Mouse (Mus musculus) ES-CJ7 (cell line): ENCODE results near the gene Zfp706.
A peak's percentile ranks its signal among the peaks of the same experiment; 100 is the strongest.

ENCODE experiments used
- DNase-seq: peaks from one replicate; pipeline ENCODE4 v3.0.0; 2011; ENCODE audit warnings: low read depth, low spot score

Zfp706 gene

DNA sequence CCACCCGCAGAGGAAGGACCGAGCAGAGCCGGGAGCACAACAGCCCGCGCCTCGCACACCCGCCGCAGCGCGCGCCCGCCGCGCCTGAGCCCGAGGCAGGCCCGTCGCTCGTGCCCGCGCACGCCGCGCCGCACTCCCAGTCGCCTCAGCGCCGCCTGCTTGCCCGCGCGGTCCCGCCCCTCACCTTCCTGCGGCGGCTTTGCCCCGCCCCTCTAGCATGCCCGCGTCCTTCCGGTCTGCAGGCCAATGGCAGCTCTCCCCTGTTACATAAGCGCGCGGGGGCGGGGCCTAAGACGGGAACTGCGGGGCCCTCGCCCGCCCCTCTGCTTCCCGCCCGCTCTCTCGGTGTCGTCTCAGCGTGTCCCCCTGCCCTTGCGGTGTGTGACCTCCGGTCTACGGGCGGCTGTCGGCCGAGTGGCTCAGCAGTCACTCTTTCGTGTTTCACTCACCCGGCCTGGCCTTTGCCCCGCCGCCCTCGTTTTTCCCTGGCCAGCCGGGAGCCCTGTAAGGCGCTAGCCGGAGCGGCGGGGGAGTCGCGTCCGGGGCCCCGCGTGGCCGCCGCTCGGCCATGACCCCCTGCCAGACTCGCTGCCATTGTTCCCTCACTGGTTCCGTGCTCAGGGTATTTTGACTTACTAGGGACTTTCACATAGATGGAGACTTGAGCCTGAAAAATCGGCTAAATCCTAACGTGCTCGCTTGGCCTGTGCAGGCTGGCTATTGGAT is at the start of gene Zfp706:
Gene Zfp706, minus strand, starts transcription at position 541 of the 726 bp plus-strand sequence.
- peak; percentile 97 for DNase-seq

DNA sequence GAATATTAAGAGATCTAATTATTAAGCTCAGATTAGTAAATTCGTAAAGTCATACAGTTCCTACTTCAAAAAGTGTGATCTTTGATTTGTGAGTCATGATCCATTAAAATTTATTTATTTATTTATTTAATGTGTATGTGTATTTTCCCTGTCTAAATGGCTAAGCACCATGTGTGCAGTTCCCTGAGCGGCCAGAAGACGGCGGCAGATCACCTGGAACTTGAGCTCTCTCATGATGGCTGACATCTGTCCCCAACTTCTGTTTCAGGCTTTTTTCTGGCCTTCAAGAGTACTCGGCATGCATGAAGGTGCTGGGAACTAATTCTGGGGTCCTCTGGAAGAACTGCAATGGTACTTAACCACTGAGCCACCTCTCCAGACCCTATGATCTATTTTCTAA is 47.0 kb upstream of the Zfp706 start:
- DNase-seq = peak; percentile 52

DNA sequence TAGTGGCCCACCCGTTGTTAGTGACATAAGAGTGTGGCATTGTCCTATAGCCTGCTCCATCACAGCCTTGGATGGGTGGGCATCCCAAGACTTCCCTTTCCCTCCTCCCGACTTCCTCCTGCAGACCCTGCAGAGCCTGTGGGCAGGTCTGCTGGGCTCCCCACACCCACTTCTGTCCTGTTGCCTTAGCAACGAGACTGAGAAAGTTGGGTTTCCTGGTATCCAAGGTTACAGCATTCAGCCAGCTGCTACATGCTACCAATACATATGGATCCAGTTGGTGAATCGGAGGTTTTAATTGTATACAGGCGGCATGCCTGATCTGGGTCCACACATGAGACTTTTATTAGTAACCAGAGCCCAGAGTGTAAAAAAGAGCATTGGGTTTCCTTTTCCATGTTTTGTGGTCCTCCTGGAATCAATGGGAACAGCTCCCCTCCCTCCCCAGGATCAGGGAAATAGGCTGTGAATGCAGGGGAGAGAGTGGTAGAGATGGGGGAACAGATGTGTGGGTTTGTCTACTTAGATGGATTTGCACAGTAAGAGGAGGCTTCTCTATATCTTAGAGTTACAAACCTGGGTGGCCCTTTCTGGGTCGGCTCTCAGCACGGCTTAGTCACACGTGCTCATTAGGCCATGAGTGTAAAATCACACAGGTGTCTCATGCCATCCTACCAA is 45.7 kb upstream of the Zfp706 start:
- no peak for DNase-seq

DNA sequence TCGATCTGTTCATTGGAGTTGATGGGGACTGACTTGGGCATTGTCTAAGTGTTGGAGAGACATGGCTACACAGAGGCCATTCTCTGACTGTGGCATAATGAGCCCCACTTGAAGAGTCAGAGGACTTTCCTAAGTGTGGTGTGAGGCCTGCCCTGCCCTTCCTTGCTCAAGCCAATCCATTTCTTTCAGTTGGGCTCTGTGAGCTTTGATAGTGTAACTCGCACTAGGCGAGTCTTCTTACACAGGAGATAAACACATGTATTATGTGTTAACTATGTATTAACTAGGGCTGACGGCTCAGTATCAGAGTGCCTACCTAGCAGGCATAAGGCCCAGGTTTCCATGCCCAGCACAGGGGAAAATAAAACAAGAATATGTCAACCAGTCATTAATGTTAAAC is 39.8 kb upstream of the Zfp706 start:
- no peak for DNase-seq

DNA sequence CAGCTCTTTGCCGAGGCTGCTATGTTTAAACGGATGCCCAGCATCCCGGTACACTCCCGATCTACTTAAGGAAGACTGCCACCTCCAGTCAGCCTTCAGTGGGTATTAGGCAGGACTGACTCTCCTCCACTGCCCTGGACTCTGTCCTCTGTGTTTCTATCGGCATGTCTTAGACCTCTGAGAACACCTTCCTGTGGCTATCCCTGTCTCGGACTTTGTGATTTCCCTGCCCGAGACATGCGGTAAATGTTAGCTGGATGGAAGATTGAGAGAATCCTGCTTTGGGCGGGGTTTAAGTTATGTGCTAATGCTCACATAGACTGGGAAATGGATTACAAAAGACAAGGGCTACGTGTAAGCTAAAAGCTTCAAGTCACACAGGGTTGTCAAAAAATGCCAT is 39.0 kb upstream of the Zfp706 start:
- DNase-seq = no peak

DNA sequence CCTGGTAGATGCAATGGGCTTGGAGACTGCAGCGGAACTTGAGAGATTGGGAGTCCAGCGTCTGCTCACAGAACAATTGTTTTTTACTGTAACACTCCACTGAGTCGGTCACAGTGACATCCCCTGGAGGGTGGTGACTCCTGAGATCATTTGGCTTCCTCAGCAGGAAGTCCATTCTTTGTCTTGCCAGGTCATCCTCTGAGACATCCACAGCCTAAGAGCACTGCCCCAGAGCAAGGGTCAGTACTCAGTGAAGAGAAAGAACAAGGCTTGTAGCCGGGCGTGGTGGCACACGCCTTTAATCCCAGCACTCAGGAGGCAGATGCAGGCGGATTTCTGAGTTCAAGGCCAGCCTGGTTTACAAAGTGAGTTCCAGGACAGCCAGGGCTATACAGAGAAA is 38.6 kb upstream of the Zfp706 start:
- no peak for DNase-seq

DNA sequence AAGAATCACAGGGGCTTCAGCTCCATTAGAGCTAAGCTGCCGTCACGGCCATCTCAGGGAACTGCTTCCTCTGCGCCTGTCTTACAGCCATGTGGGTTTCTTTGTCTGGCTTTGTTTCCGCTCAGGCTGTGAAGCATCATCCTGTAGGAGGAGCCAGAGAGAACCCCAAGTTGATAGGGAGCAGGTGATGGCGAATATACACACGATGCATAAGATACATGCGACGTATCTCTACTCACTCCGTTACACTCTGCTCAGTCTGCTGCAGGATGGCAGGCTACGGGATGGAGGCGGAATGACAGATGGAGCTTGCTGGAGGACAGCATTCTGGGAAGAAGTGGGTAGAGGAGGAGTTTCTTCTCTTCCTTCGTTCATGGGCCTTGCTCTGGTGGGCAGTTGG is 37.9 kb upstream of the Zfp706 start:
- peak; percentile 73 for DNase-seq

DNA sequence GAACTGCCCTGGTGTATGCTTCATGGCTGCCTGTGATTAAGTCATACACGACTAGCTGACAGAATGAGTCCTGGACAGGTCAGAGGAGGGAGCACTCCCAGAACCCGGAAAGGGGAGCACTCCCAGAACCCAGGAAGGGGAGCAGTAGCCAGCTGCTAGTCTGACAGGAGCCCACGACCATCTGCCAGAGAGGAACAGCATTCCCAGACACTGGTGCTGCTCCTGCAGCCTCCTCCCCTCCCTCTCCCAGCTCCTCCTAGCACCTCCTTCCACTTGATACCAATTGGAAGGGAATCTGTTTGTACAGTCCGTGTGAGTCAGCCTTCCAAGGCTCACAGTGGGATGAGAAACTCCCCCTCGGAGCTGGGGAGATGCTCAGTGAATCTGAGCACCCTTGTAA is 35.0 kb upstream of the Zfp706 start:
- no peak for DNase-seq

DNA sequence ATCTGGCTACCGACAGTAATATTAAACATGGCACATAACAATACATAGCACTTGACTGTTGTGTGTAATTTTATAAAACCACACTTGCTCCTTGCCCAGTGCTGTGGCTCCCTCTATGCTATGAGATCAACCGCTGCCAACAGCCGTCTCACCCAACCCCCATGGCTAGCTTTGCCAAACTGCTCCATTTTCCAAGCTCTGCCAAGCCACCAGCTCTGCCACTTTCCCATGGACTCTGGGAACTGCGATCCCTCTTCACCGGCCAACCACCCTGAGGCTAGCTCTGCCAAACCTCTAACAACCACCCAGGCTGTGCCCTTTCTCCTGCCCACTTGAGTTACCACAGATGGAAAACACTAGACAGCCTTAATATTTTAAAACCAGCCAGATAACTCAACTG is 33.6 kb upstream of the Zfp706 start:
- DNase-seq = no peak

DNA sequence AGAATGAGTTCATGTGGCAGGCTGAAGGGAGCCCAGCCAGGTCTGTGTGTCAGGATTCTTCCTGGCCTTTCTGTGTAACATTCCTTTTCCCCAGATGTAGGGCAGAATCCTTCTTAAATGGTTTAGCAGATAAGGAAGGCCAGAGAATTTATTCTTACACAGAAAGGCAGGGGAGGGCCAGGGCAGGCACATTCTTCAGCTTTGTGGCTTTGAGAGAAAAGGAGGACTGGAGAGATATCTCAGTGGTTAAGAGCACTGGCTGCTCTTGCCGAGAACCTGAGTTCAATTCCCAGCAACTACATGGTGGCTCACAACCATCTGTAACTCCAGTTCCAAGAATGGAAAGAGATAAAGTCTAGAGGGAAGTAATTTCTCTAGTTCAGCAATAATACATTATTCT is 31.1 kb upstream of the Zfp706 start:
- DNase-seq = no peak

DNA sequence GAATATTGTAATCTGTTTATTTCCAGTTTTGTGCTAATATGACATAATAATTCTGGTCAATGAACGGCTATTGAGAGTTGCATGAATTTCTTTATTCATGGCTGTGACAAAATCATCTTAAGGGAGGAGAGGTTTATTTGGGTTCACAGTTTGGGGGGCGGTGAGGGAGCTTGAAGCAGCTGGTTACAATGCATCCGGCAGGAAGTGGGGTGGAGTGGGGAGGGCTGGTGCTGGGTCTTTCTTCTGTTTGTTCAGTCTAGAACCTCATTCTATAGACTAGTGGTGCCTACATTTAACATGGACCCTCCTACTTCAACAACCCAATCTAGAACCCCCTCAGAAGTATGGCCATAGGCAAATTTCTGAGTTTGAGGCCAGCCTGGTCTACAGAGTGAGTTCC is 30.1 kb upstream of the Zfp706 start:
- DNase-seq = no peak

DNA sequence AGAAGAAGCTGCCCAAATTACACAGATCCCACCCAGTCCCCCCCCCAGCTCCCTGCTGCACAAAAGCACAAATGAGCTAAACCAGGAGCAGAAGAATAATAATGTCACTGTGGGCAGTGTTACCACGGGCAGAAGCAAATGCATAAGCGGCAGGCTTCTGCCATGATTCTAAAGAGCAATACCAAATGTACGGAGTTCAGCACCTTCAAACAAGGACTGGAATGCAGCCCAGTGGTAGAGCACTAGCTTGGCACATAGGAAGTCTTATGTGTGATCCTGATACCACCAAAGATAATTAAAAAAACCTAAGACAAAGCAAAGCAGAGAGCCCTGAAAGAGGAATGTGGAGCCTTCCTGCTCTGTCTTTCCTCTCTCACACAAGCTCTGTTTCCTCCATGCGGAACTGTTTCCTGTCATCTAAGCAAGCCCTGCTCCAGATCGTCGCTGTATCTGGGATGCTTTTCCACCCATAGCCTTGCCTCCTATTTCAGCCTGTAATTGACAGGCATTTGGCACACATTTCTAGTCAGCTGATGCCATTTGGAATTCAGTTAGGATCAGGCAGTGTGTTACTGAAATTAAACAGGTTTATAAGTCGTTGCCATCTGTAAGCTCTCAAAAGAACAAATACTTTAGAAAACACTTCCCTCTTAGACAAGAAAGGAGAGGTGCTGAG is 29.0 kb upstream of the Zfp706 start:
- no peak for DNase-seq

DNA sequence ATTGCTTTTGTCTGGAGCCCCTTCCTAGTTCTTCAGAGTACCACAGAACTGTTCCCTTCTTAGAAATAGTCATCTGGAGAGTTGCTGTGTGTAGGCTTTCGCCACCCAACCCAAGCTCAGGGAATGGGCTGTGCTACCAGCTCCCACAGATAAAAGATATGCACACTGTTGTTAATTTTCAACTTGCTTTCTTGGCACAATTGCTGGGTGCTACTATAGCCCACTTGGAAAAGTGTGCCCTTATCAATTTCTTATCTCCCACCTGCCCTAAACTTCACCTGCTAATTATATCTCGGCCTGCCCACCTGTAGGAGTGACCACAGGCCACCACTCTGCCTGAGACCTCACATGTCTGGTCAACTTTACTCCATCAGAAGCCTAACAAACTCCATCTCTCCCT is 26.6 kb upstream of the Zfp706 start:
- no peak for DNase-seq

DNA sequence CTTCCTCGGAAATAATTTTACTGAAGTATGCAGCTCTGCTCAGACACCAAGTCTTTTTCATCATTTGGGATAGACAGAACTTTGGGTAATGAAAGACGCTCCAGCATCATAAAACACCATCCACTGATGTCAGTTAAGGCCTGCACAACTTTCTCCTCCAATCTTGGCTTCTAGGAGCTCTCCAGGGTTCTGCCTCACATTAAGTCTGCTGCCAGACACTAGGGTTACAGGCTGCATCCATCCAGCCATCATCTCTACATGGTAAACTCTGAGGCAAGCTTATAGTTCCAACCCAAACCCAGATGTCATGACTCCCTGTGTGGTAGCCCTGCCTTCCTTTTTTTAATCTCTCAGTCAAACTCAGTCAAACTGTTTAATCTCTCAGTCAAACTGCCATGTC is 25.9 kb upstream of the Zfp706 start:
- no peak for DNase-seq

DNA sequence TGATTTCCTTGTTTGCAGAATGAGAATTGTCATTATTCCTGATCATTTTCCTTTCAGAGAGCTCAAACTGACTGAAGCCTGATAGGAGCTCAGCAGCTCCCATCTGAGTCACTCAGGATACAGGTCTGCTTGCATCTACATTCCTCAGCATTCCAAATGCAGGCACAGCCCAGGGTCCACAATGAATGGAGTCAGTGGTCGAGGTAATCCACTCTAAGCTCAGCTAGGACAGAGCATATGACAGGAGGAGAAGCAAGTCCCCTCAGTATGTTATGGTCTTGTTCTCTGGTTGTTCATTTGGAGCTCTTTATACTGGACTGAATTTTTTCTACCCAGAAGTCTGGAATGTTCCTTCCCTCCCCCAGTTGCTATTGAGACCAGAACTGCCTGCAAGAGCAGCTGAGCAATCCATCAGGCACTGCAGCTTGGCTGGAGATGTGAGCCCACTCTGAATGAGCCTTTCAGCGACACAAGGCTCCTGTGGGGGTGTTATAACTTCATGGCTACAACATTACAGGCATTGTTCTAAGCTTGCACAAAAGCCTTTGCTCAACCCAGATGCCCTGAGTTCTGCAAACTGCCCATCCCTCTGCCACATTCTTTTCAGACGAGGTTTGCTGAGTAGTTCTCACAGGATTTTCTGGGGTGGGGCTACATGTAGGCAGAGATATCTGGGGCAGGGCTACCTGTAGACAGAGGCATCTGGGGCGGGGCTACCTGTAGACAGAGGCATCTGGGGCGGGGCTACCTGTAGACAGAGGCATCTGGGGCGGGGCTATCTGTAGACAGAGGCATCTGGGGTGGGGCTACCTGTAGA is 24.0 kb upstream of the Zfp706 start:
- peak; percentile 52 for DNase-seq

DNA sequence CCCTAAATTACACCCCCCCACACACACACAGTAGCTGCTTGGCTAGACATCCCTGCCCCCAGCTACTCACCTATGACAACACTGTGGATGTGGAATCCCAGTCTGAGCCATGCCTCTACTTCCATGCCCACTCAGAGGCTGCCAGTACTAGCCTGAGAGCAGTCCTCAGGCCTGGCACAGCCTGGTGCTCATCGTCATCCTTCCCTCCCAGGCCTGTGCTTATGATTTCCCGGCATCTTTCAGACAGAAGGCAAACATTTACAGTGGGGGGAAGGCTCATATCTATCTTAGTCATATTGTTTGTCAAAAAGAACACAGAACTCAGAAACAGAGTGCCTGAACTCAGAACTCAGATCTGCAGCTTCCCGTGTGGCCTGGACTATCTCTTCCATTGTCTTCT is 23.4 kb upstream of the Zfp706 start:
- DNase-seq = no peak

DNA sequence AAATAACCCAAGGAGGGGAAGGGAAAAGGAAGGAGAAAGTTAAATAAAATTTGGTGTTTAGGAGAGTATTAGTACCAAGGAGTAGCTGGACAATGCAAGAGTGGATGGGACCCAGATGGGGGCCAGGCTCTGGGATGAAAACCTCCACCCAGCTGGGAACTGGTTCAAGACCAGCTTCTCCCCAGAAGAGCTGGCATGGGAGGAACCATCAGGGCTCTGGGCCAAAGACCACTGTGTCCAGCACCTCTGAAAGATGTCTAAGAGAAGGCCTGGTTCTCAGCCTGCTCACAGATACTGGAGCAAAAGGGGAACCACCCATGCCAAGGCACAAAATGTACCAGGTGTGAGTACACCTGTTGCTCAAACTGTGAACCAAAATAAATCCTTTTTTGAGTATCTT is 20.4 kb upstream of the Zfp706 start:
- no peak for DNase-seq

DNA sequence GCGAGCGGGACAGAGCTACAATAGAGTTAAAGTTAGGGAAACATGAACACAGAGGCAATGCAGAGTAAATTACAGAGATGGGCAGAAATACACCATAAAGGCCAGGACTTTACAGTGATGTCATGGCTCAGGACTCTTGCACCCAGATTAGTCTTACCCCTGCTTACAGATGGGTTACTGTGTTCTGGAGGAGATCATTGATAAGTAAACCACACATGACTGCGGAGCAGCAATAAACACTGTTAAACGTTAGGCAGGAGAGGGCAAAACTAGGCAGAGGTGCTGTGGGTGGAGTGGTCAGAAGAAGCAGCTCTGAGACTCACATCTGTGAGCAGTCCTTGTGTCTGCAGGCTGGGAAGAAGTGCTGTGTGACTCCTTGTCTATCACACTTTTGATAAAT is 18.9 kb upstream of the Zfp706 start:
- DNase-seq = no peak

DNA sequence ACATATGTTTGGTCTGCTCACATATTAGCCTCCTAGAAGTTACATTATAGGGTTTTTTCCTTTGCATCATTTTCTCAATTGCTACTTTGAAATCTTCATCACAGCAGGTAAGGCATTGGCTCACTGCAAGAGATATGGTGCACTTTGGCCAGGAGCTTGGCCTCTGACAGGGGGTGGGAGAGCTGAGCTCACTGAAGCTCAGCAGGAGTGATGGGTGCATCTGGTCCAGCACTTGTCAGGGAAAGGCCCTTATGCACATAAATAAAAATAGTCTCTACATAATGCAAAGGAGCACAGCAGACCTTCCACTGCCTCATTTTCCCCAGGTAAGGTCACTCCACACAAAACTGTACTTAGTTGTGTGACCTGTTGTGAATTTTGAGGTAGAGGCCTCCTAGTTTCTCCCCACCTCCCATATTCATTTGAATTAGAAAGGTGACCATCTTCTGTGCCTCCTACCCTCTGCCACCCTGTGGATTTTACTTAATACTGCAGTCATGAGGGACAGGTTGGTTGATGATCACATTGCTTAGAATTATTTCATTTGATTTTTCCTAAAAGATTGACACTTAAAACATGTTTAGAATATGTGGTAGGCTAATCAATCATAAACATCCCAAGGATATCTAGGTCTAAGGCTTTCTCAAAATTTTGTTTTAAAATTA is 13.1 kb upstream of the Zfp706 start:
- DNase-seq = no peak

DNA sequence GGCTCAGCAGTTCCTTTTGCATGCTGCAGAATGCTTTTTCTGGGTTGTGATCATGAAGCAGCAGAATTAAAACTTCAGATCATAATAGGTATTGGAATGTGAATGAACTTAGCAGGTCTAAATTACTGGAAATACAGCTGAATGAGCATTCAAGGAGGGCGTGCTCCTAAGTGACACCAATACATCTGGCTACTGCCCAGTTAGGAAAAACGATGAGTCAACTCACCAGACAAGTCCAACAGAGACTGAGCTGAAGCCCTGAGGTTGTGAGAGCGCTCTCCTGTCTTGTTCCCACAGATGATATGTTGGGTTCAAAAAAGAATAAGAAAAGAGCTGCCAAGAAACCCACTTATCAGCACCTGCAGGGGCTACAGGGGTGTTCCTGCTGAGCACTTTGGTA is 11.9 kb upstream of the Zfp706 start:
- no peak for DNase-seq

DNA sequence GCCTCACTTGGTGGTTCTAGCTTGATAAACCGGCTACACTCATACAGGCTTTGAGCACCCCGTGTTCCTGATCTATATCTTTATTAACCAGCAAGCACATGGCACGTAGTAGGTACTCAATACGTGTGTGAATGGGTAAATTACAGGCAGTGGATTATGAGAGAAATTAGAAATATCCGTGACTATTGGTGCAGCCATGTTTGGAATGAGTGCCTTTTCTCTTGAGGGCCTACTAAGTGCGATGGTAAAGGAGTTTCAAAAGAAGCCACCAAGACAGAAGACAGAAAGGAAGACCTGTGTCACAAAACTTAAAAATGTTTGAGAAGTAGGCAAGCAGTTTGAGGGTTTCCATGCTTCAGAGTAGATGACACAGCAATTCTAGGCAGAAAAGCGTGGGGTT is 4.3 kb upstream of the Zfp706 start:
- DNase-seq = no peak

DNA sequence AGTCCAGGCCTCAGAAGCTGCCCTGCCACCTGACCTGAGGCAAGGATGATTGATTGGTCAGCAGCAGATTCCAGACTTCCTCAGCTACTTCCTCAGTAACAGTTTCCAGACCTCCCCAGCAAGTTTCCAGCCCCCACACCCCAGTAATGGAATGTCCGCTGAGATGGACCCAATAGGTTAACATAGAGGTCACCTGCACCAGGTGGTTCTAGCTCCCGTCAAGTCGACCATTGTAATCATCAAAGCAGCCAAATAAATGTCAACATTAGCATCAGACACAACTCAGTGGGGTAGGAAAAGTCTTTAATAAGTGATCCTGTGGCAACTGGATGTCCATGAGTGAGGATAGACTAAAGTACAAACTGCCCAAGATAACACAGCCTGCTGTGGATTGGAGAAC is 3.7 kb upstream of the Zfp706 start:
- DNase-seq = peak; percentile 90
